Mouse (Mus musculus): ENCODE measurements around the gene Dtymk. TPM values are rescaled to one million over a fixed set of nuclear protein-coding genes. Genes with fewer than 3 reads are reported as not detected.
"Not testable (repeated sequence)": the region's sequence is repeated elsewhere in the genome, so short reads cannot be mapped to it uniquely, and the experiment has no call there.

Dtymk gene
- total RNA-seq (2021) = 10 to 100 TPM; 54.2 to 54.8 TPM
- long read RNA-seq, transcript Dtymk-202 (2 exons, 1,055 nt) = minor isoform, 8 of 47 reads
- long read RNA-seq, transcript Dtymk-201 (5 exons, 1,003 nt) = major isoform, 11 of 47 reads
- long read RNA-seq, partial matches to known transcripts = 2 of 47 reads
- long read RNA-seq, other reads (novel, unspliced or antisense) = 26 of 47 reads

DNA sequence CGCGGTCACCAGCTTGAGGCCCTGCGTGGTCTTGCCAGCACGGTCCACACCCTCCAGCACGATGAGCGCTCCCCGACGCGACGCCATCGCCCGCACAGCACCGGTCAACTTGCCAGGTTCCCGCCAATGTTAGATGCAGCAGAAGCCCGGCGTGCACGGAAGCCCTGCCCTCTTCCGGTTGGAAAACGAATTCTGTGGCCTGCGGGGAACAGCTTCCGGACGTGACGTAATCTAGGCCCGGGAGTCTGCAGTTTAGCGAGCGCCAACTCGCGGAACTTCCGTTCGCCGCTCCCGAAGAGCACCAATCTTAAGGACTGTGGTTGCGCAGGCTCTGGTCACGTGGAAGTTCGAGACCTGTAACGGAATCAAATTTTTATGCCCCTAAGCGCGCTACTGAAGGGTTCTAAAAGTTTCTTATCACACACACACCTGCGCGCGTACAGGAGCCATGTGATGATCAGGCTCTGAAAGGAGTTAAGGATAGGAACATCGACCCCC lies at the start of gene Dtymk:
Gene Dtymk (minus strand): TSS at position 194 of the 498 bp plus-strand sequence.
- DNase-seq (ENCODE audit: low spot score in 2 of 2) = peak; percentile 93 to 95

- DNase-seq (ENCODE audit: low spot score in 2 of 2) = not testable (repeated sequence)
Observed at GRCm38 (mm10) chr1:93845766-93846366, 44.1 kb upstream of the Dtymk start.

GRCm38 (mm10) chr1:93838569-93838968 lies 36.8 kb upstream of the Dtymk start:
- DNase-seq (ENCODE audit: low spot score in 2 of 2) = not testable (repeated sequence)

DNA sequence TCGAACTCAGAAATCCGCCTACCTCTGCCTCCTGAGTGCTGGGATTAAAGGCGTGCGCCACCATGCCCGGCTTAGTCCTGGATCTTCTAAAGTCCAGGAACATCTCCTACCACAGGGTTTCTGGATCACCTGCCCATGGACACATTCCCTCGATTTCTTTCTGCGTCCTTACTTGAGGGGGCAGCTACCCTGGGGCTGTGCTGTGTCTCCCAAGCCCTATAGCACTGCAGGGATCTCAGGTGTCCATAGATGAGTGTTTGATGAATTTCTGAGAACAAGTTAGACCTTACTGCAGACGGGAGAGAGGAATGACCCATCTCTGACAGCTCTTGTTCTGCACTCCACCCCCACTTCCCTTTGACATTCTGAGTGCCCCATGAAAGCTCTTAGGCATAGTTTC lies 35.6 kb upstream of the Dtymk start:
- DNase-seq (ENCODE audit: low spot score in 2 of 2) = no peak

- DNase-seq (ENCODE audit: low spot score in 2 of 2) = no peak
Observed at GRCm38 (mm10) chr1:93836532-93836913, 34.8 kb upstream of the Dtymk start.

GRCm38 (mm10) chr1:93835876-93836531 lies 34.3 kb upstream of the Dtymk start:
- no peak for DNase-seq (ENCODE audit: low spot score in 2 of 2)

- DNase-seq (ENCODE audit: low spot score in 2 of 2) = no peak
Observed at GRCm38 (mm10) chr1:93835211-93835610, 33.5 kb upstream of the Dtymk start.

DNA sequence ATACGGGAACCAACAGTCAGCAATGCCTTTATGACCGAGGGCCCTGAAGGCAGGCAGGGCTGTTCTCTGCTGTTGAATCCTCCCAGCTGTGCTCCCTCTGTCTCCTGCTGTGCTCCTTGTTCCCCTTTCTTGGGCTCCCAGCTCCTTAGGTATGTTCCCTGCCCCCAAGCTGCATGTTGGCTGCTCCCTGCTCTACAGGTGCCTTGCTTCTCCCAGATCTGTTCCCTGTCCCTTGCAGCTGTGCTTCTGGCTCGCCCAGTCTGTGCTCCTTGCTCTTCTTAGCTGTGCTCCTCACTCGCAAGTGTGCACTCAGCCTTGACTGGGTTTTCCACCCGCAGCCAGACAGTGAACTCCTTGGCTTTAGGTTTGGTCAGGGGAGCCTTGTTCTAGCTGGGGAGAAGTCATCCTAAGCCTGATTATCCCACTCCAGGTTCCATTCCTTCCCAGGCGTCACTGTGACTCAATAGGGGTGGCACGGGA lies 33.0 kb upstream of the Dtymk start:
- DNase-seq (ENCODE audit: low spot score in 2 of 2) = no peak

DNA sequence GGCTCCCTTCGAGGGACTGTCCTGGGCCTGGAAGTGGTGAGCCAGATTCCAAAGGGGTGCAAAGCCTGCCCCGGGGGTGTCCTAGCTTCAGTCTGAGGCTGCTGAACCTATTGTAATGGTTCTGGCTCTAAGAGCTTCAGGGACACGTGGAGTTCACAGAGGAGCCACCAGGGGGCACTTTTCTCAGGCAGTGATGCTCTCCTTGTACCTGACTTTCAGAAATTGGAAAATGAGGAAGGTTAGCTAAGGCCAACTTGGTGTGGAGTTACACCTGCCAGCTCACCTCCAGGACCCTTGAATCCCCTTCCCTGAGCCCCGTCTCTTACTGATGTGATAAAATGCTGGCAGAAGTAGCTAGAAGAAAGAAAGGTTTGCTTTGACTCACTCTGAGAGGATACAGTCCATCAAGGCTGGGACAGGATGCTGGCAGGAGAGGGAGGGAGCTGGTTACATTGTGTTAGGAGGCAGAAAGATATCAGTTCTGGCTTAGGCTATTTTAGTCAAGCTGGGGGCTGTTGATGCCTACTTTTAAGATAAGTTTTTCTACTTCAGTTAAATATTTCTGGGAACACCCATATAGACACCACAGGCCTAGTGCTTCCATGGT lies 31.1 kb upstream of the Dtymk start:
- not testable (repeated sequence) for DNase-seq (ENCODE audit: low spot score in 2 of 2)

DNA sequence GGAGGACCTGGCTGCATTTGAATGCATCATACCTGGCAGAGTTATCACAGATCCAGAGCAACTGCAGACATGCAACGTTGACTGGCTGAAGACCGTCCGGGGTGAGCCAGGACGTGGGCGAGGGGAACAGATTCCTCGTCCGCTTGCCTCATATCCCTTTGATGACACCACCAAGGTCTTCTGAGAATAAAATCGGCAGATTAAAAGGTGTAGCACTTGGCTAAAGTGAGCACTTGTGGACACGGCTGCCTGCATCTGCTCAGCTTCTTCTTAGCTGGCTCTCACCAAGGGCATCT lies 24.8 kb upstream of the Dtymk start:
- no peak for DNase-seq (ENCODE audit: low spot score in 2 of 2)

DNA sequence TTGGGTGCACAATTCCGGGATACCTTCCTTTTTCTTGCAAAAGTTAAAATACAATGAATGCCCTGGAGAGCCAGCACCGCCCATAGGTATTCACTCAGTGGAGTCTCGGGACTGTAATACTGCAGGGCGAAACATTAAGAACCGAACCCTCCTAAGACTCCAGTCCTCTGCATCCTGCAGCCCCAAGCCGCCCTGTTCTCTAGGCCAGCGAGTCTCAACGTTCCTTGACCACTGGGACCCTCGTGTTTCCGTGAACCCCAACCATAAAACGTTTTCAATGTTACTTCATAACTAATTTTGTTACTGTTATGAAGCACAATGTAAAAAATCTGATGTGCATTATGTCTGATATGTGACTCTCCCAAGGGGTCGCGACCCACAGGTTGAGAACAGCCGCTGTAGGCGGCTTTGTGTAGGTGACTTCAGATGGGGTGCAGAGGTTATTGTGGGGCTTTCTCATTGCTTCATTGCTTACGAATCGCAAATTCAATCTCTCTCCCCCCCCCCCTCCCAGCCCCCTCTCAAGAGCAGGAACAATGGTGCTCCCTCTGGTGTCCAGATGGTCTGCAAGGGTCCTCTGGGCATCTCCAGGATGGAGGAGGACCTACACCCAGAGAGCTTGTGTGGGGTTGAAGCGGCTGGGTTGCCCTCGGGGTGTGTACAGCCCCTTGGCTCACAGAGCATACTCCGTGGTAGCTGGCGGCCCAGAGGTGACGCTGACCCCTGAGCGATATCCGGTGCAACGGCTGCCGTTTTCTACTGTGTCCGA lies 24.2 kb upstream of the Dtymk start:
- peak in 1 of 2 experiments; percentile 45 for DNase-seq (ENCODE audit: low spot score in 2 of 2)

GRCm38 (mm10) chr1:93825105-93825674 lies 23.5 kb upstream of the Dtymk start:
- peak; percentile 96 to 98 for DNase-seq (ENCODE audit: low spot score in 2 of 2)

DNA sequence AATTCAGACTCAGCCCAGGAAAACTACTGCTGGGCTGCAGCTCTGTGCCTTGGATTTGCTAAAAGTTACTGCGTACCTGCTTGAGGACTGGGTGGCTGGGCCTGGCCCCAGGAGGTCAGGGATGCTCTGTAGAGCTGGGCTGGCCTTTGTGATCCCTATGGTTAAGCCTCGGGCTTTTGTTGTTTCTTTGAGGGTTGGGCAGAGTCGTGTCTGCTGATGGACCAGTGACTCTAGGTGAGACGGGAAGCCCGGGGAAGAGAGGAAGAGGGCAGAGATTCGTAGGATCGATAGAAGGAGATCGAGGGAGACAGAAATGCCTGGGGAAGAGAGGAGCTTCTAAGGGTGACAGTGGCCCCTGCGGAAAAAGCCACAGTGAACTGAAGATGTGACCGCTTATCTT lies 22.9 kb upstream of the Dtymk start, which contains the start of gene D2hgdh:
Gene D2hgdh (plus strand): TSS at position 301 of the 400 bp plus-strand sequence.
- no peak for DNase-seq (ENCODE audit: low spot score in 2 of 2)

- no peak for DNase-seq (ENCODE audit: low spot score in 2 of 2)
Observed at GRCm38 (mm10) chr1:93823796-93824495, 22.2 kb upstream of the Dtymk start.

DNA sequence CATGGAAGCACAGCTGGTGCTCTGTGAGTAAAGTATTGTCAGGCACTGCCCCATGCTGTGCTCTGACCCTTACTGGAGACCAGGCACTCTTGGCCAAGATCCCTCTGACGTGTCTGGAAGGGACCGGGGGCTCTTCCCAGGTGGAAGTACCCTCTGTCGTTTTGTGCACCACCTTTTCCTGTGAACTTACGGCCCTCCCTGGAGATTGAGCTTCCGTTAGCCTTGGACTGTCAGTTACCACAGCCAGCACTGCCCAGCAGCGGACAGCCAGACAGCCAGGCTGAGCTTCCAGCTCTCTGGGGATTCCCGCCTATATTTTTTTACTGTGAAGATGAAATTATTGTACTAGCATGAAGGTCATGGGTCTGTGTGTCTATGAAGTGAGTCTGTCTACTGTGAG lies 17.0 kb upstream of the Dtymk start:
- DNase-seq (ENCODE audit: low spot score in 2 of 2) = no peak

DNA sequence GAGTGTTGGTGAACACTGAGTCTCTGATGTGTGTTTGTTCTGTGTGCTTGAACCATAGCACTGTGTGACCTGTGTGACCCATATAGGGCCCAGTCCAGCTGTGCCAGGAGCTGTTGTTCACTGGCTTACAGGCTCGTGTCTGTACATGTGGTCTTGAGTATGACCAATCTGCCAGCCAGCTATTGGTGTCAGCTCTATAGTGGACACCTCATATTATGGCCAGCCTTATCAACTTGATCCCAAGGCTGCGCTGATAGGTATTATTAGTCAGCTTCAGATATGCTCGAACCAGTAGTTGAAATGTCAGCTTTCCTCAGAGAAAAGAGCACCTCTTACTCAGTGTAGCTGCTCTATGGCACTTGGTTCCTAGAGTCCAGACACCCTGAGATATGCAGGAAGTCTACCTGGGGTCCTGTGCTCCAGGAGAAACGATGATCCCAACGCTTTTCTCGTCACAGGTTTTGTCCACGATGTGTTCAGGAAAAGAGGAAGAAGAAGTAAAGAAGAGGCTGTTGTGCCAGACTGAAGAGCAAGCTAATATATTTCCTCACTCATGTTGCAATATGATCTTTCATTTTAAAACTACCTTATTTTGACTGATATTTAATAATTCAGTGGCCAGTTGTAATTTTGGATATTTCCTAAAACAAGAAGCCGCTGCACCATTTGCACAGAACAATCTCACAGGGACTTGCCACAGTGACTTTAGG lies 16.2 kb upstream of the Dtymk start:
- DNase-seq (ENCODE audit: low spot score in 2 of 2) = no peak

DNA sequence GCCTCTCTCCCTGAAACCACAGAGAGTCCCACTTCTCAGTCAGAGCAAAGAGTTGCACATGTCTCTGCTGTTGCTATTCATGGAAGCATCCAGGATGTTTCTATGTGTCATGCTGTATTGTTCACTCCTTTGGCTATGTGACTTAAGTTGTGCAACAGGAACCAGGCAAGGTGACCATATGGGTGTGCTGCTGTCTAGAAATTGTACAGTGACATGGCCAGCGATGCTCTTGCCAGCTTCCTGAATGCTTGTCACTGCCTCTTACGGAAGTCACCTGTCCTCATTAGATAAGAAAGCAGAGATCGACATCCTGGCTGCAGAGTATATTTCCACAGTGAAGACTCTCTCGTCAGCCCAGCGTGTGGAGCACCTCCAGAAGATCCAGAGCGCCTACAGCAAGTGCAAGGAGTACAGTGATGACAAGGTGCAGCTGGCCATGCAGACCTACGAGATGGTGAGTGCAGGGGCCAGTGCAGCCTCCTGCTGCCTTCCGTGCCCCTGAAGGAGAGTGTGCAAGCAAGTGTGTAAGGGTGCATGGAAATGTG lies 9.8 kb upstream of the Dtymk start:
- DNase-seq (ENCODE audit: low spot score in 2 of 2) = no peak

- no peak for DNase-seq (ENCODE audit: low spot score in 2 of 2)
Observed at GRCm38 (mm10) chr1:93810011-93810410, 8.3 kb upstream of the Dtymk start.

DNA sequence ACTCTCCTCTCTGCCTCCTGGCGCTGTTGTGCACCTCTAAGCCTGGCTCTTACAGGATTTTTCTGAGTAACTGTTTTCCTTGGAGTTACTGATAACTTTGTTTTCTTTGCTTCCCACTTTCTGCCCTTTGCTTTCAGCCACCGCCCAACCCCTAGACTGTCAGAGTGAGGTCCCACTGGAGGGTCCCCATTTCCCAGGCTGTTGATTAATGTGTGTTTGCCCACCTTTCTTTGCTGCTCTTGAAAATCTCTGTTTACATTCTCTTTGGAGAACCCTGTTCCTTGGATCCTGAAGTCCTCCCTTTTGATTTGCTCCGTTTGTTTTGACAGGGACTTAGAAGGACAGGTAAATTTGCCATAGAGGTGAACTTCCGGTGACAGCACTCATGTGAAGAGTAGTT lies 7.1 kb upstream of the Dtymk start:
- DNase-seq (ENCODE audit: low spot score in 2 of 2) = no peak
